Comparison of ENCODE assay signal across 16 mouse cellular contexts in the genomic region with DNA sequence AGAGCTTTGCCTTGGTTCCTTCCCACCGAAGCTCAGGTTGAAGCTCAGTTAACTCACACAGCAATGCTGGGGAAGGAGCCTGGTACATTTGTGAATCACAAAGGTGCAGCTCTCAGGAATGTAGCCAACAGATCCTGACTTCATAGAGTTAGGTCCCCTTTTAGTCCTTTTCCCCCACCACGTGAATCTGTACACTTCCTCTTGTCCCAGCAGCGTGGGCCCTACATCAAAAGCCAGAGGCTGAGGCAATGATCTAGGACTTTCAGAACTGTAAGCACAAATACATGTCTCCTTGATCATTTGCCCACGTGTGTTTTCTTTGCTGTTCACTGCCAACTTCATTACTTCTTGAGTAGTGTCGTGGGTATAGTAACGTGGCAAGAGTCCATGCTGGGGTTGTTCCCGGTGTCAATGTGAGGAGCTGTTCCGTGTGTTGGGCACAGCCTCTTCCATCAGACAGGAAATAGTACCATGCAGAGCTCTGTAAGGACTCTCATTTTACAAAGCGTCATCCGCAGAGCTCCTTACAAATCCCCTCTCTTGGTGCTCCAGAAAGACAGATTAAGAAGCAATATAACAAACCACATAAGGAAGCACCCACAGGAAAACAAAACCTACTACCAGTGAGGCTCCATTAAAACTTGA.
DNase-seq lines count a peak whose midpoint lies in the region; ATAC-seq and TF ChIP-seq lines count a peak whose summit lies in the region.
"Had no signal": no experiment of that assay in that cellular context is flagged by ENCODE, and none has a peak within 500 bp of the region (broad histone marks: within the 10 kb centered on the region; RNA-seq: fewer than 3 reads in every experiment).

No protein-coding gene starts in this region.

- H3K36me3 ChIP-seq in intestine, embryonic 16.5 days (ENCODE audit: control insufficient read depth, insufficient read depth, low read length): no peaks in the 10 kb centered on the region
- H3K36me3 ChIP-seq in intestine, embryonic 15.5 days: no peaks in the 10 kb centered on the region
- peaks cover 11% of the 10 kb centered on the region for H3K36me3 ChIP-seq in megakaryocyte, embryonic 14.5 days (replicated peaks; ENCODE audit: low read length)
- no peaks in the 10 kb centered on the region for H3K36me3 ChIP-seq in liver, postnatal 0 days (replicated peaks; ENCODE audit: insufficient read depth, low read length)
- H3K36me3 ChIP-seq: heart, embryonic 15.5 days had no signal

- H3K4me1 ChIP-seq in intestine, embryonic 16.5 days (ENCODE audit: control insufficient read depth, insufficient read depth, low read length): peaks cover 15% of the 10 kb centered on the region
- peaks cover 11% of the 10 kb centered on the region; the same call in 1 of the 2 replicates for H3K4me1 ChIP-seq in intestine, embryonic 15.5 days (replicated peaks)
- H3K4me1 ChIP-seq in bone marrow macrophage, adult 2 months (ENCODE audit: control insufficient read depth, insufficient read depth, low read length): peaks cover 46% of the 10 kb centered on the region
- H3K4me1 ChIP-seq in megakaryocyte, embryonic 14.5 days: peaks cover 96% of the 10 kb centered on the region
- H3K4me1 ChIP-seq in liver, postnatal 0 days (ENCODE audit: insufficient read depth): peaks cover 29% of the 10 kb centered on the region

- H3K4me2 ChIP-seq in intestine, embryonic 16.5 days (ENCODE audit: low read depth, low read length): no peak overlapping the region
- H3K4me2 ChIP-seq in intestine, embryonic 15.5 days (replicated peaks): no peak overlapping the region
- no peak overlapping the region for H3K4me2 ChIP-seq in liver, postnatal 0 days (ENCODE audit: low read depth, low read length)
- H3K4me2 ChIP-seq: heart, embryonic 15.5 days; hindbrain, embryonic 14.5 days had no signal

- TF ChIP-seq POLR2A in bone marrow macrophage, adult 2 months (IDR thresholded peaks at IDR 0.05; ENCODE audit: borderline replicate concordance, low read depth, low read length): no peak

- ATAC-seq in intestine, embryonic 16.5 days: no peak
- ATAC-seq in intestine, embryonic 15.5 days: no peak
- peak; percentile 60 for ATAC-seq in CD4-positive, CD25-positive, alpha-beta regulatory T cell, adult 4 months
- ATAC-seq in liver, postnatal 0 days: no peak

- H3K4me3 ChIP-seq in intestine, embryonic 16.5 days (ENCODE audit: low read length): no peak overlapping the region
- H3K4me3 ChIP-seq in intestine, embryonic 15.5 days (replicated peaks): no peak overlapping the region
- H3K4me3 ChIP-seq in bone marrow macrophage, adult 2 months (ENCODE audit: insufficient read depth, low read length): peak overlapping the region; percentile 24
- H3K4me3 ChIP-seq in megakaryocyte, embryonic 14.5 days (replicated peaks): peak overlapping the region; percentile 73
- H3K4me3 ChIP-seq in liver, postnatal 0 days (ENCODE audit: low read depth, low read length): no peak overlapping the region
- H3K4me3 ChIP-seq: heart, embryonic 15.5 days had no signal

- DNase-seq in kidney, adult 11 months: no peak
- no peak for DNase-seq in liver, postnatal 0 days
- no peak for DNase-seq in cerebellum, postnatal 25 days
- DNase-seq: cerebellum, adult 18-20 months; layer of hippocampus, adult 9-11 months; left cerebral cortex, postnatal 4 days; midbrain, embryonic 14.5 days; right cerebral cortex, postnatal 25 days had no signal

- H3K9me3 ChIP-seq in intestine, embryonic 16.5 days (ENCODE audit: control insufficient read depth, low read length): no peaks in the 10 kb centered on the region
- H3K9me3 ChIP-seq in intestine, embryonic 15.5 days: no peaks in the 10 kb centered on the region
- H3K9me3 ChIP-seq in megakaryocyte, embryonic 14.5 days: no peaks in the 10 kb centered on the region
- H3K9me3 ChIP-seq in liver, postnatal 0 days (ENCODE audit: low read length): no peaks in the 10 kb centered on the region
- H3K9me3 ChIP-seq: heart, embryonic 15.5 days had no signal

- peak overlapping the region; percentile 14; the same call in 1 of the 2 replicates for H3K27ac ChIP-seq in intestine, embryonic 16.5 days (ENCODE audit: low read length)
- H3K27ac ChIP-seq in intestine, embryonic 15.5 days: no peak overlapping the region
- peak overlapping the region; percentile 78 for H3K27ac ChIP-seq in bone marrow macrophage, adult 2 months (ENCODE audit: insufficient read depth, low read depth, low read length)
- H3K27ac ChIP-seq in liver, postnatal 0 days (ENCODE audit: low read depth): no peak overlapping the region; the same call in 1 of the 2 replicates
- H3K27ac ChIP-seq: heart, embryonic 15.5 days; hindbrain, embryonic 14.5 days; kidney, postnatal 0 days had no signal

- no peak overlapping the region for H3K9ac ChIP-seq in intestine, embryonic 16.5 days (ENCODE audit: low read depth, low read length)
- H3K9ac ChIP-seq in intestine, embryonic 15.5 days: no peak overlapping the region
- no peak overlapping the region for H3K9ac ChIP-seq in liver, postnatal 0 days (replicated peaks)
- H3K9ac ChIP-seq: heart, embryonic 15.5 days; hindbrain, embryonic 14.5 days had no signal

- no peak for TF ChIP-seq EP300 in liver, postnatal 0 days (IDR thresholded peaks at IDR 0.05; ENCODE audit: low read depth)

- WGBS in intestine, embryonic 16.5 days: 71% methylated on average over 10 of the region's 10 CpGs
- 75% methylated on average over 10 of the region's 10 CpGs for WGBS in intestine, embryonic 15.5 days
- WGBS in liver, postnatal 0 days (ENCODE audit: insufficient replicate concordance): 43% methylated on average over 10 of the region's 10 CpGs

- no peak for TF ChIP-seq CTCF in bone marrow macrophage, adult 2 months (IDR thresholded peaks at IDR 0.05; ENCODE audit: low read depth, low read length)
- TF ChIP-seq CTCF in liver, postnatal 0 days (IDR thresholded peaks at IDR 0.05; ENCODE audit: low read depth): no peak

- no peaks in the 10 kb centered on the region for H3K27me3 ChIP-seq in intestine, embryonic 16.5 days (replicated peaks; ENCODE audit: control insufficient read depth, insufficient read depth, low read length)
- no peaks in the 10 kb centered on the region for H3K27me3 ChIP-seq in intestine, embryonic 15.5 days (replicated peaks)
- H3K27me3 ChIP-seq in megakaryocyte, embryonic 14.5 days (replicated peaks): no peaks in the 10 kb centered on the region
- no peaks in the 10 kb centered on the region for H3K27me3 ChIP-seq in liver, postnatal 0 days (ENCODE audit: insufficient read depth, low read length)
- H3K27me3 ChIP-seq: heart, embryonic 15.5 days had no signal

Comparison
In these comparisons a context has a peak if more than half of its experiments do, and no peak if none do; other contexts are left out.
1. H3K27ac ChIP-seq: peak in intestine, embryonic 16.5 days (single experiment) and bone marrow macrophage, adult 2 months (single experiment); none in intestine, embryonic 15.5 days (single experiment) and liver, postnatal 0 days (single experiment).
2. H3K4me3 ChIP-seq: peak in bone marrow macrophage, adult 2 months (single experiment) and megakaryocyte, embryonic 14.5 days (single experiment); none in intestine, embryonic 16.5 days (single experiment), intestine, embryonic 15.5 days (single experiment) and liver, postnatal 0 days (single experiment).